Mouse (Mus musculus) MEL (cell line): ENCODE measurements around the gene Adra2c. TPM values are rescaled to one million over a fixed set of nuclear protein-coding genes. Genes with fewer than 3 reads are reported as not detected.

Source experiments
- DNase-seq: peaks from one replicate; pipeline ENCODE4 v3.0.0; 2011; ENCODE audit warnings: low read depth, low spot score
- H3K27ac ChIP-seq: 2 replicates; pipeline ENCODE4 v1.5.1; 2012; ENCODE audit warnings: low read depth, mild to moderate bottlenecking, control low read depth, low read length, moderate library complexity; ENCODE audit not compliant: control insufficient read depth
- H3K27me3 ChIP-seq, 2 experiments: fragments of 150-350 bp in 1 of 2; sonication (generic) in 1 of 2; 2 replicates each; pipeline ENCODE4 v1.6.1; 2012; ENCODE audit warnings: low read length in 2 of 2, mild to moderate bottlenecking in 2 of 2, improper control_type of control experiment in 1 of 2, moderate library complexity in 1 of 2; ENCODE audit not compliant: insufficient read depth in 2 of 2, control insufficient read depth in 1 of 2
- H3K36me3 ChIP-seq, 2 experiments: 2 replicates each; pipeline ENCODE4 v1.6.1; 2012 to 2014; ENCODE audit warnings: low read length in 2 of 2, improper control_type of control experiment in 1 of 2, inconsistent platforms in 1 of 2, mild to moderate bottlenecking in 1 of 2; ENCODE audit not compliant: insufficient read depth in 2 of 2, control insufficient read depth in 1 of 2
- H3K4me1 ChIP-seq, 2 experiments: fragments of 150-350 bp in 1 of 2; sonication (generic) in 1 of 2; 2 replicates each; pipeline ENCODE4 v1.6.1; 2012; ENCODE audit warnings: low read length in 2 of 2, improper control_type of control experiment in 1 of 2, mild to moderate bottlenecking in 1 of 2; ENCODE audit not compliant: insufficient read depth in 2 of 2, control insufficient read depth in 1 of 2
- H3K4me3 ChIP-seq, 2 experiments: fragments of 150-350 bp in 1 of 2; sonication (generic) in 1 of 2; 2 replicates each; pipeline ENCODE4 v1.5.1; 2012; ENCODE audit warnings: low read depth in 2 of 2, low read length in 2 of 2, mild to moderate bottlenecking in 2 of 2, moderate library complexity in 2 of 2, control low read depth in 1 of 2, improper control_type of control experiment in 1 of 2; ENCODE audit not compliant: control insufficient read depth in 1 of 2, insufficient read depth in 1 of 2
- H3K79me2 ChIP-seq: 2 replicates; pipeline ENCODE4 v1.6.1; 2012; ENCODE audit warnings: mild to moderate bottlenecking, low read length, moderate library complexity; ENCODE audit not compliant: control insufficient read depth, poor library complexity, insufficient read depth
- H3K9ac ChIP-seq: 2 replicates; pipeline ENCODE4 v1.6.1; 2012; ENCODE audit warnings: low read depth, mild to moderate bottlenecking, control low read depth, low read length, moderate library complexity; ENCODE audit not compliant: control insufficient read depth, poor library complexity, severe bottlenecking
- H3K9me3 ChIP-seq: fragments of 150-350 bp; sonication (generic); replicated peaks from 2 replicates; pipeline ENCODE4 v1.6.1; 2012; ENCODE audit warnings: mild to moderate bottlenecking, low read length, improper control_type of control experiment, moderate library complexity; ENCODE audit not compliant: insufficient read depth
- BHLHE40 ChIP-seq: IDR thresholded peaks from 2 replicates; pipeline ENCODE4 v1.6.1; 2012; ENCODE audit warnings: low read depth, mild to moderate bottlenecking, inconsistent platforms, low read length, improper control_type of control experiment, borderline replicate concordance
- CHD2 ChIP-seq: IDR thresholded peaks from 2 replicates; pipeline ENCODE4 v1.6.1; 2011; ENCODE audit warnings: low read length, improper control_type of control experiment
- E2F4 ChIP-seq: IDR thresholded peaks from 2 replicates; pipeline ENCODE4 v1.6.1; 2011; ENCODE audit warnings: low read depth, low read length, improper control_type of control experiment, borderline replicate concordance
- ELF1 ChIP-seq: IDR thresholded peaks from 2 replicates; pipeline ENCODE4 v1.6.1; 2014; ENCODE audit warnings: low read depth, mild to moderate bottlenecking, inconsistent platforms, low read length, improper control_type of control experiment, moderate library complexity
- EP300 ChIP-seq, 2 experiments: IDR thresholded peaks; 2 replicates each; pipeline ENCODE4 v1.6.1; 2011; ENCODE audit warnings: improper control_type of control experiment in 2 of 2, low read length in 2 of 2, low read depth in 1 of 2, mild to moderate bottlenecking in 1 of 2
- ETS1 ChIP-seq: IDR thresholded peaks from 2 replicates; pipeline ENCODE4 v1.6.1; 2012; ENCODE audit warnings: low read depth, mild to moderate bottlenecking, inconsistent platforms, low read length, improper control_type of control experiment, moderate library complexity
- GATA1 ChIP-seq: IDR thresholded peaks from 2 replicates; pipeline ENCODE4 v1.6.1; 2011; ENCODE audit warnings: low read depth, low read length, improper control_type of control experiment
- HCFC1 ChIP-seq: IDR thresholded peaks from 2 replicates; pipeline ENCODE4 v1.6.1; 2012; ENCODE audit warnings: low read depth, mild to moderate bottlenecking, inconsistent platforms, low read length, improper control_type of control experiment, moderate library complexity
- MAFK ChIP-seq: IDR thresholded peaks from 2 replicates; pipeline ENCODE4 v1.6.1; 2011; ENCODE audit warnings: low read depth, mild to moderate bottlenecking, low read length, improper control_type of control experiment, borderline replicate concordance
- MAZ ChIP-seq: IDR thresholded peaks from 2 replicates; pipeline ENCODE4 v1.6.1; 2012; ENCODE audit warnings: low read depth, mild to moderate bottlenecking, inconsistent platforms, low read length, improper control_type of control experiment
- MEF2A ChIP-seq: IDR thresholded peaks from 2 replicates; pipeline ENCODE4 v1.6.1; 2014; ENCODE audit warnings: low read depth, mild to moderate bottlenecking, inconsistent platforms, low read length, improper control_type of control experiment; ENCODE audit not compliant: poor library complexity, insufficient replicate concordance, severe bottlenecking; ENCODE audit errors: extremely low read depth
- MXI1 ChIP-seq: IDR thresholded peaks from 2 replicates; pipeline ENCODE4 v1.6.1; 2011; ENCODE audit warnings: mild to moderate bottlenecking, low read depth, low read length, improper control_type of control experiment
- POLR2A ChIP-seq, 2 experiments: IDR thresholded peaks; 2 replicates each; pipeline ENCODE4 v1.6.1; 2011 to 2012; ENCODE audit warnings: low read length in 2 of 2, mild to moderate bottlenecking in 2 of 2, control low read depth in 1 of 2, improper control_type of control experiment in 1 of 2, low read depth in 1 of 2, moderate library complexity in 1 of 2; ENCODE audit not compliant: control insufficient read depth in 1 of 2, insufficient read depth in 1 of 2, poor library complexity in 1 of 2
- POLR2AphosphoS2 ChIP-seq: IDR thresholded peaks from 2 replicates; pipeline ENCODE4 v1.6.1; 2011; ENCODE audit warnings: low read length, improper control_type of control experiment
- POLR2AphosphoS5 ChIP-seq: IDR thresholded peaks from 2 replicates; pipeline ENCODE4 v1.6.1; 2012; ENCODE audit warnings: low read depth, borderline replicate concordance, mild to moderate bottlenecking, inconsistent platforms, low read length, moderate library complexity, mixed read lengths
- RAD21 ChIP-seq: IDR thresholded peaks from 2 replicates; pipeline ENCODE4 v1.6.1; 2011; ENCODE audit warnings: mild to moderate bottlenecking, low read depth, low read length, improper control_type of control experiment
- RCOR1 ChIP-seq: IDR thresholded peaks from 2 replicates; pipeline ENCODE4 v1.6.1; 2012; ENCODE audit warnings: low read depth, mild to moderate bottlenecking, inconsistent platforms, low read length, improper control_type of control experiment
- SMC3 ChIP-seq: IDR thresholded peaks from 2 replicates; pipeline ENCODE4 v1.6.1; 2011; ENCODE audit warnings: low read depth, low read length, improper control_type of control experiment
- TCF12 ChIP-seq: IDR thresholded peaks from 2 replicates; pipeline ENCODE4 v1.6.1; 2014; ENCODE audit warnings: low read depth, mild to moderate bottlenecking, inconsistent platforms, low read length, improper control_type of control experiment, moderate library complexity
- ZC3H11A ChIP-seq: IDR thresholded peaks from 2 replicates; pipeline ENCODE4 v1.6.1; 2012; ENCODE audit warnings: low read depth, mild to moderate bottlenecking, inconsistent platforms, low read length, improper control_type of control experiment
- ZMIZ1 ChIP-seq: IDR thresholded peaks from 2 replicates; pipeline ENCODE4 v1.6.1; 2012; ENCODE audit warnings: low read depth, mild to moderate bottlenecking, inconsistent platforms, low read length, improper control_type of control experiment, moderate library complexity
- ZNF384 ChIP-seq: IDR thresholded peaks from 2 replicates; pipeline ENCODE4 v1.6.1; 2012; ENCODE audit warnings: low read depth, mild to moderate bottlenecking, inconsistent platforms, low read length, improper control_type of control experiment
- polyA plus RNA-seq, 2 experiments: library from polyadenylated mRNA; stranded (reverse) in 1 of 2; unstranded in 1 of 2; fragments of >175 nt in 1 of 2; fragments of >200 nt in 1 of 2; gene quantifications; 2 replicates each; pipeline versions ENCODE4 v1.2.1 to v1.2.4; 2012; ENCODE audit warnings: low replicate concordance in 2 of 2, low read depth in 1 of 2; ENCODE audit not compliant: insufficient read length in 2 of 2, insufficient read depth in 1 of 2, missing spikeins in 1 of 2
- total RNA-seq: library from RNA; depleted of rRNA; stranded (reverse); fragments of 300-350 nt; gene quantifications from 2 replicates; pipeline ENCODE4 v1.2.3, GENCODE M21; 2012

The Adra2c gene
- total and polyA plus RNA-seq, 3 experiments, result not detected

- Histone ChIP-seq H3K9me3 (no peaks in the 10 kb centered on the region), H3K9ac (no peak overlapping the region), H3K4me3 (no peak overlapping the region), H3K27me3 (no peaks in the 10 kb centered on the region), H3K4me1 (no peaks in the 10 kb centered on the region), H3K36me3 (no peaks in the 10 kb centered on the region), H3K27ac (no peak overlapping the region), H3K79me2 (no peaks in the 10 kb centered on the region)
- DNase-seq, result no peak
- TF ChIP-seq RAD21 (no peak), POLR2AphosphoS5 (no peak), MAZ (no peak), MEF2A (no peak), ZNF384 (no peak), HCFC1 (no peak)
These were observed 7.2 kb downstream of the Adra2c start for GRCm38 (mm10) chr5:35285281-35285680.

- Histone ChIP-seq H3K79me2 (no peaks in the 10 kb centered on the region), H3K27me3 (no peaks in the 10 kb centered on the region), H3K9ac (no peak overlapping the region), H3K9me3 (no peaks in the 10 kb centered on the region), H3K4me3 (no peak overlapping the region), H3K27ac (no peak overlapping the region), H3K4me1 (no peaks in the 10 kb centered on the region)
- TF ChIP-seq BHLHE40, result no peak
- no peak for TF ChIP-seq HCFC1
- no peak for TF ChIP-seq RAD21
- no peak for TF ChIP-seq SMC3
- TF ChIP-seq MXI1, result no peak
- no peak for TF ChIP-seq EP300 (IDR thresholded peaks at IDR 0.05; ENCODE audit: low read depth in 1 of 2, low read length in 2 of 2)
- no peak for TF ChIP-seq RCOR1
- no peak for TF ChIP-seq MAFK
- no peak for TF ChIP-seq CHD2
- no peak for TF ChIP-seq ZC3H11A
- no peak for TF ChIP-seq E2F4
- no peak for TF ChIP-seq ZNF384
- no peak for TF ChIP-seq POLR2A (IDR thresholded peaks at IDR 0.05; ENCODE audit: control insufficient read depth in 1 of 2, insufficient read depth in 1 of 2, low read depth in 1 of 2, low read length in 2 of 2, poor library complexity in 1 of 2)
- no peak for TF ChIP-seq ETS1
- TF ChIP-seq TCF12, result no peak
- no peak for TF ChIP-seq GATA1
- TF ChIP-seq ELF1, result no peak
- TF ChIP-seq POLR2AphosphoS2, result no peak
- TF ChIP-seq ZMIZ1, result no peak
- no peak for TF ChIP-seq MEF2A
- TF ChIP-seq, all 39 proteins: peak for 0
- DNase-seq, result no peak
- H3K36me3 ChIP-seq, result no peaks in the 10 kb centered on the region
These were observed 8.1 kb downstream of the Adra2c start for GRCm38 (mm10) chr5:35286190-35286589.
